Mouse (Mus musculus) mesoderm, embryonic 11.5 days (tissue): ENCODE results near the gene Depdc1b.

Source experiments
- DNase-seq: peaks from one replicate; pipeline ENCODE4 v3.0.0-alpha.2; 2012; ENCODE audit warnings: low read depth, low spot score

Gene Depdc1b

DNA sequence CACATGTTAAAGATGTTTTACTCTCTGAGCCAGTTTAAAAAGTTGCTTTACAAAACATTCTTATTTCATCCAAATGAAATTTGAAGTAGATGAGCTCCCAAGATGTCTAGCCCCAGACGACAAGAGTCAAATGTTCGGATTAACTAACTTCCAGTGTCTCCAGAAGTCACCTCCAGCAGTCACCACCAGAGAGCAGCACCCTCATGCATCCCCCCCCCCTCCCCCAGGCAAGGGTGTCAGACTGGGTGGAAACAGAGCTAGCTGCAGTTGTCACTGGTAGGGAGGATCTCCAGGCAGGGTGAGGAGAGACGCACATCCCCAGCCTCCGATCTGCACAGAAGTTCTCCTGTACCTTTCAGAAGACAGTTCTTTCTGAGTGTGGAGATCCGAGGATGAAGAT is 37.6 kb downstream of the Depdc1b start:
- no peak for DNase-seq

DNA sequence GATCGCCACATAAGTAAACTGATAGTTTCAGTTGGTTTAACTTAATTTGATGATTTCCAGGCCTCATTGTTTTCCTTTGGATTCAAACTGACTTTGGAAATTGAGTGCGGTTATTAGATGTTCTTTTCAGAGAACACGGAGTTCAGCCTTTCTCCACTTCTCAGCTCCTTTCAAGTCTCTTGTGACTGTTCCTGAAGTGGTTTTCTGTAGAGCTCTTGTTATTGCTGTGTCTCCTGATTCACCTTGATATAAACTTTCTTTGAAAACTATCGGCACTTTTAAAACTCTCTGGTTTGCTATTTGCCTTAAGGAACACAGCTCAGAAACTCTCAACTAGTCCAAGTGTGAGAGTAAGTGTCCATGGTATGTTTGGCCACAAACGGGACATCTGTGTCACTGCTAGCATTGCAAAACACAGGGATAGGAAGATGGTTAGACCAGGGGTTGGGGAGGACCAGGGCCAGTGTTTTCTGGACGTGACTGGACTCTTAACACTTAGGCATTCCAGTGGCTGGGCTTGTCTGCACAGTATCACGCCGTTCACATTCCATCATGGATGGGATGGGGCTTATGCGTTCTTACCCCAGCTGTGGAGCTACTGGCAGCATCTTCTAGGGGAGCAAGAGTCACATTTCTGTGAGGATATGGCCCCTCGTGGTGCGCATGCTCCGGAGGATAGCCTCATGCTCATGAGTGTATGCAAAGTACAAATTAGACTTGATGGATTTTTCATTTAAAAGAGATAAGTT is 38.8 kb downstream of the Depdc1b start:
- DNase-seq = no peak

DNA sequence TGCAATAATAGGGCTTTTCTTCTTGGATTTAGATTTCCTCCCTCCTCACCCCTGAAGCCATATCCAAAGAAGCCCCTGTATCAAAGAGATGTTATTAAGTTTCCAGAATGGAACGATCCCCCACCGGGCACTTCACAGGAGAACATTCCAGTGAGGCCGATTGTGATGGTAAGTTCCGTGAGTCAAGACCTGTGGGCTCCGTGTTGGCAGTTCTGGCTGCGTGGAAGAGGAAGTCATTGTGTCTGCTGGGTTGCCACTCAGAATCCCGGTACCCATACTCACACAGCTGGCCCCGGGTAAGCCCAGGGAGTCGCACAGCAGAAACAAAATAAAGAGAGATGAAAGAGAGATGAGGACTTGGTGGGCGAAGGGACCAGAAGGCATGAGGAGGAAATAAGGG is 41.2 kb downstream of the Depdc1b start:
- peak; percentile 25 for DNase-seq

DNA sequence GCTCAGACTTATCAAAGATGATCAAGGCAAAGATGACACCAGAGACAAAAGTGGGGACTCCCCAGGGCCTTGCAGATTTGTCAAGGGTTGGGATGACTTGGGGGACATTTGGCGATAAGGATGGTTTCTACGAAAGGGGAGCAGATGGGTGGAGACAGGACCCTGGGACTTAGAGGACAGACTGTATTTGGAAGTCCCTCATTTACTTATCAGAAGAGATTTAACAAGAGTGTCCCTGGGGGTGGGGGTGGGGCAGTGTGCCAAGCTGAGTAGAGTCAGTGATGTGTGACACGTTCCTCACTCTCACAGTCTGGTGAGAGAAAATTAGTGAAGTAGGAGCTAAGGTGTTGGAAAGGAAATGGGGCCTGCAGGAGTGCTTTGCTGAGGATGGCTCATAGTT is 42.1 kb downstream of the Depdc1b start:
- no peak for DNase-seq

DNA sequence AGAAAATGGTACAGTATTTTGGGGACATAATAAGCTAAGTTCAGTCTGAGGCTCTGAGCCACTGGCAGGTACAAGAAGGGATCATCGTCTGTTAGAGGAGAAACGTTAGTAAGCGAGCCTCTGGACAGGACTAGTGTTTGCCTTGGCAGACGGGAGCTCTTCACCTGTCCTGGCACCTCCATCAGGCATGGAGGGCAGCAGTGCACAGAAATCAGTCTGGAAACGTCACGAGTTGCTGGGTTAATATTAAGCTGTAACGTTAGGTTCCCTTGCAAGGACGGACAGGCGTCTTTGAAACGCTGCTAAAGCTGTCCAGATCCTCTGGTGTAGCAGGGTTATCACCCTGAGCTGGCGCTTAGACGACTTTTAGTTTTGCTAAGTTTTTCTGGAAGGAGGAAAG is 51.4 kb downstream of the Depdc1b start:
- DNase-seq = no peak

DNA sequence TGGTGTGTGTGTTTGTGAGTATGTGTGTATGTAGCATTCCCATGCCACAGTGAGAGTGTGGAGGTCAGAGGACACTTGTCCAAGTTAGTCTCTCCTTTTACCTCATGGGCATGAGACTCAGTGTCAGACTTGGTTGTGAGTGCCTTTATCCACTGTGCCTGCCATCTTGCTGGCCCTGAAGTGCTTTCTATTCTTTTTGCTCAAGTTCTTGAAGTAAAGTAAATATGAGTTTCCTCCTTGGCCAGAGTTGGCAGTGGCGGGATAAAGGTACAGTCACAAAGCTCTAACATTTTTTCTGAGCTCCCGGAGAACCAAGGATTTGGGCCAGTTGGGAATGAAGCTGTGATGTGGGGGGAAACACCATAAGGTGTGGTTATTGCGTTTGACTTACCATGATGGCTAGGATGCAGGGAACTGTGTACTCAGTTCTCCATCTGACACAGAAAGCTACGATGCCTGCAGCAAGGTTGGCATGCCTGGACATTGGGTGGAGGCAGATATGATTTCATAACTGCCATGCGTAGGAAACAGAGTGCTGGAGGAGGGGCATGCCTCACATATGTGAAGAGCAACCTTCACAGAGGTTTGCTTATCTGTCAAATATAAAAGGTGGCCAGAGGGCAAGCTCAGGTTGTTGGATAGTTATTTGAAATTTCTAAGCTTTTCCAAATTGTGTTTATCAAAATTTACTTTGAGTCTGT is 54.3 kb downstream of the Depdc1b start:
- no peak for DNase-seq

DNA sequence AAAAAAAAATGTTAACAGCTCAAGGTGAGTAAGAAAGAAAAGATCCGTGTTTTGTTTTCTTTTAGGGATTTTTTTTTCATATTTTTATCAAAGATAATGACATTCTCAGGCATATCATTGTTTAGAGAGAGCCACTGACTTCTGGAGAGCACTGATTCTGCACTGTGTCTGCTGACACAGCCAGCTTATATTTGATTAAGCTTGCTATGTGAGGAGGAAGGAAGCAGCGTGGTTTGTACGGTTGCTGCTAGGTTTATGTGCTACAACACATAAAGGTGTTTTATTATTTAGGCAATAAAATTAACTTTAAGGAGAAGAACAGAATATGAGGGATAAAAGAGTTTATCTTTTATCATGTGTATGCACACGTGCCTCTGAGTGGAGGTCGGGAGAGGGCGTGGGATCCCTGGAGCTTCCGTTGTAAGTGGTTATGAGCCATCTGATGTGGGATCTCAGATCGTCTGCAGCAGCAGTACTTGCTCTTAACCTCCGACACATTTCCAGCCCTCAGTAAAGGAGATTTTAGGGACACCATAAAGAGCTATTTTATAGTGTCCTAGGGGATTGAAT is 55.3 kb downstream of the Depdc1b start:
- no peak for DNase-seq

DNA sequence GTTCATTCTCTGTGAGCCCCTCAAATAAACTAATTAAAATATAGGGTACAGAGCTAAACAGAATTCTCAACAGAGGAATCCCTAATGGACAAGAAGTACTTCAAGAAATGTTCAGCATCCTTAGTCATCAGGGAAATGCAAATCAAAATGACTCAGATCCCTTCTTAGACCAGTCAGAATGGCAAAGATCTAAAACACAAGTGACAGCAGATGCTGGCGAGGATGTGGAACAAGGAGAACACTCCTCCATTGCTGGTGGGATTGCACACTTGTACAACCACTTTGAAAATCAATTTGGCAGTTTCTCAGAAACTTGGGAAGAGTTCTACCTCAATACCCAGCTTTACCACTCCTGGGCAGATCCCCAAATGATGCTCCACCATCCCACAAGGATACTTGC is 57.1 kb downstream of the Depdc1b start:
- DNase-seq = no peak

DNA sequence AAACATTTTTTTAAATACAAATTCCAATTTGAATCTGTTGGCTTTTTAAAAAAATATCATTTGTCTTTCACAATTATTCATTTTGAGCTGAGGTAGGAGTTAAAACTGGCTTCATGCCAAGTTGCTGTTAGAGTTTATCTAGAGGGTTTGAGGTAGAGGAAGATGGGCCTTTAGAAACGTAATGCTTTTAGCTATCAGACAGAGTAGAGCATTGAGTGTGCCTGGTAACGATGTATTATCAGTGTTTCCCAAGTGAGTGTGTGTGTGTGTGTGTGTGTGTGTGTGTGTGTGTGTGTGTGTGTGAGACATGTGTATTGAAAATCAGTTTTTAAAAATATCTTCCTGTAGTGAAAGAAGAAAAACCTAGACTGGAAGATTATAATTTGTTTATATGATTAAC is 60.5 kb downstream of the Depdc1b start:
- no peak for DNase-seq

DNA sequence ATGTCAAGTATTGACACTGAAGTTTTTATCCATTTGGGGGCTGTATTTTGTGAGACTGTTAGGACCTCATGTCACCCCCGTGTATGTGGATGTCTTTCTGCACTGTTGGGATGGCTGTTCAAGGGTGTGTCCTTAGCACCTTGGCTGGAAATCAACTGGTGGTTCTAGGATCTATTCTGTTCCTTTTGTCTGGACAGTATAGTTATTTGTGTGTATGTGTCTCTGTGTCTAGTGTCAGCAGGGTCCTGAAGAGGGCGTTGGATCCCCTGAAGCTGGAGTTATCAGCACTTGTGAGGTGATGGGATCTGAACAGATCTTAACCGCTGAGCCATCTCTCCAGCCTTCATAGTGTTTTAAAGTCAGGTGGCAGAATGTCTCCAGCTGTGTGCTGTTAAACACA is 65.0 kb downstream of the Depdc1b start:
- DNase-seq = no peak

DNA sequence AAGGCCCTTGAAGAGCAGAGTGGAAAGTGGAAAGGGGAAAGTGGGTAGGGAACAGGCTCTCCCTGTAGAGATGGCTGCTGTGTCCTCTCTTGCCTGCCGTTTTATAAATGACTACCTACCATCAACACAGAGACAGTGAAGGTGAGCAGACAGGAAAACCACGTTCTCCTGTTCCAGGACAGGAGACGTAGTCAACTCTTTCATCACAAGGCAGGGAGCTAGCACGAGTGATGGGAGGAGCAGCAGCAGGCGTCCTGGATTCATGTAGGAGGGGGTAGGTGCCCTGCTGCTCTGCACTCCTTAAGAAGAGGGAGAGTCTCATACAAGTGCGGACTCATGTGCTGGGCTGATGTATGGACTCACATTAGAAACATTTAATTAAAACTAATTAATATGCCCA is 66.9 kb downstream of the Depdc1b start:
- no peak for DNase-seq

DNA sequence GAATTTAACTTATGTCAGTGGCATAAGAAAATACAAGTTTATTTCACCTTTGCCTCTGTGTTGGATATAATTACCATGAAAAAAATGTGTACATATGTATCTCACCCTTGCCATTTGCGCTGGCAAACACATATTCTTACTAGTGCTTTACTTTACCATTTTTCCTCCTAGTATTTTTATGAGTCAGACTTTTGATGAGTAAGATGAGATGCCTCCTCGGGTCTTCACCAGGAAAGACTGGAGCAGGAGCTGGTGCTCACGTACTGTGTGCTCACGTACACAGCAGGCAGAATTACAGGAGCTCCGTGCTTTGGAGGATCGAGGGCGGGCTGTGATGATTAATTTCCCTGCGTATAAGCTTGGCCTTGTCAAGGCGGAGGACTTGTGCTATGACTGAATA is 69.9 kb downstream of the Depdc1b start:
- no peak for DNase-seq

DNA sequence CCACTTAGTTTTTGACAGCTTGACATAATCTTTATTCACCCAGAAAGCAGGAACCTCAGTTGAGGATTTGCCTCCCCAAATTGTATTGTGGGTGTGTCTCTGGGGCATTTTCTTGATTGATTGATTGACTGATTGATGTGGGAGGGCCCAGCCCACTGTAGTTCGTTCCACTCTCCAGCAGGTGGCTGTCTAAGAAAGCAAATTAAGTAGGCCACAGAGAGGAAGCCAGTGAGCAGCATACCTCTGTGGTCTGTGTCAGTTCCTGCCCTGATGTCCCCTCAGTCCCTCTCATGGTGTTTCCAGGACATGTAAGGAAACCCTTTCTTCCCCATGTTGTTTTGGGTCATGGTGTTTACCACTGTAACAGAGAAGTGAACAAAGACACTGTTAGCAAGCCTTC is 74.4 kb downstream of the Depdc1b start:
- peak; percentile 32 for DNase-seq

DNA sequence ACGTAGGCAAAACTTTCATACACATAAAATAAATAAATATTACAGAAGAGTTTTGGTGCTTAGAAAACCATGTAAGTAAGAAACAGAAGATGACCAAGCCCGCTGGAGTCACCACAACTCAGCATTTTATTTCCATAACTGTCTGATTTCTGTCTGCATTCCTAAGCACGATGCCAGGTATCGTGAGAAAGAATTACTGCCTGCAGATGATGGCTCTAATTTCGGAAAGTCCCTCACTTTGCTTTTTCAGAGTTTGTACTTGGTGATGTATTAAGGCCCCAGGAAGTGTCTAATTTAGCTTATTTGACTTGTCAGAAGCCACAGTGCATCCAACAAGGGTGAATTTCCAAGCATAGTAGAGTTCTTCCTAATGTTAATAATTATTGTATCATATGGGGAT is 87.1 kb downstream of the Depdc1b start:
- DNase-seq = no peak

DNA sequence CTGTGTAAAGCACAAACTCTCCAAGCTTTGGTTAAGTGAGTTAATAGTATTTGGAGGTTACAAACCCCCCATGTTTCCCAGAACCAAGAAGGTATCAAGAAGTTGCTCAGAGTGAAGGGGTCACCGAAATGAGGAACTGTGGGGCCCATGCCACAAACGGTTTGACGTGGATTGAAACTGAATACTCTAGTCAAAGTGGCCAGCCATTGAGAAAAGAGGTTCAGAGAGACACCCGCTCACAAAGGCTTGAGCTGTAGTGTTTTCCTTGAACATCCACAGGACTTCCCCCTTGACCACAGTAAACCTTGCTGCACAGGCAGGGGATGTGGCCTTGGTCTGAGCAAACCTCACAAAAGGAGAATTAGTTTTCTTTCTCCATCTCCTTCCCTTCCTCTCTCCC is 88.2 kb downstream of the Depdc1b start:
- no peak for DNase-seq

DNA sequence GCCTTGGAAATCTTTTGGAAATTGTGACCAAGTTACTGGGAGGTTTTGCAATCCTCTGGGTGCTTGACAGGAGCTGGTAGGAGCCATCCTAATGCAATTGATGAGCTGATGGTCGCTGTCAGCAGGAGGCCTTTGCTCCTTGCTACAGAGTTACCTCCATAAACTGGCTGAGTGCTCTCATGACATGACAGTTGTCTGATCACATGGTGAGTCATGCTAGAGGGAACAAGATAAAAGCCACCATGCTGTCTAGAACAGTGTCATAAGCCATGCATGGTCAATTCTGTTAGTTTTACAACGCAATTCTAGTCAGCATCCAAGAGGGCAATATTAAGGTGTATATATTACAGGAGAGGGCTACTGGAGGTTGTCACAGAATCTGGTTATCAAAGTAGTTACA is 99.3 kb downstream of the Depdc1b start:
- no peak for DNase-seq

DNA sequence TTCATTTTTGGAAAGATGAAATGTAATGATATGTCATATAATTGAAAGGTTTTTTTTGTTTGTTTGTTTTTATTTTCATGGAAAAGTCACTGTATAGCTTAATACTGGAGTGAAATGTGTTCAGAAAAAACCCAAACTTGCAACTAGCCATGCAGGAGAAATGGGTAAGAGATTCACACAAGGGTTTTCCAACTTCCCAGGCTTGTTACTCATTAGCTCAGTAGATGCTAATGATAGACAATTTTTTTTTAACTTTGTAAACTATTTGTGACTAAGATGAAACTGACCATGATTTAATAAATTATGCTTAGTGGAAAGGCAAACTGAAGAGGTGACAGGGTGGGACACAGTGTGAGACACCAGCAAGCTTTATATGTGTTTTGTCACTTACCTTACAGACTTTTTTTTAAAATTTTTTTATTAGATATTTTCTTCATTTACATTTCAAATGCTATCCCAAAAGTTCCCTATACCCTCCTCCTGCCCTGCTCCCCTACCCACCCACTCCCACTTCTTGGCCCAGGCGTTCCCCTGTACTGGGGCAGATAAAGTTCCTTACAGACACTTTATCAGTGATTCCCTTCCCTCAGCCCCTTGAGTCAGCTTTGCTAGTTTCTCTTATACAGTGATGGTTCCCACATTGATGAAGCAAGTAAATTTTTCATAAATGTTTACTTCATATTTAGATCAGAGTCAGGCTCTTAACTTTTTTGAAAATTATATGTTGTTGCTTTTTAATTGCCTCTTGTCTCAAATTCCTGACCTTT is 102.8 kb downstream of the Depdc1b start:
- DNase-seq = no peak

DNA sequence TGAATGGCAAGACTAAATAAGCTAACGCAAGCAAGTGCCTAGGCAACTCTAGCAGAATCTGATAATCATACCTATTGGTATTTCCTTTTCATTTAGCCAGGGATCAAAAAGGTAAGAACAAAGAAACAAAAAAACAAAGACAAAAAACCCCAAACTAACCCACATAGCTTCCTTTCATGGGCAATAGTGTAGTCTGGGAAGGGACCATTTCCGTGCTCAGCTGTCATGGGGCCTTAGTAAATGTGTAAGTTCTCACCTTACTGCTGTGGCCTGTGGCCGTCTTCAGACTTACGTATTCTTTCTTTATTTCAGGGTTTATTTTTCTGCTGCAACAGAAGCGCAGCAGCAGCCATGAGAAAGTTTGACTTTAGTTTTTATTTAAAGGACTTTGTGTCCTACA is 110.2 kb downstream of the Depdc1b start:
- DNase-seq = no peak

DNA sequence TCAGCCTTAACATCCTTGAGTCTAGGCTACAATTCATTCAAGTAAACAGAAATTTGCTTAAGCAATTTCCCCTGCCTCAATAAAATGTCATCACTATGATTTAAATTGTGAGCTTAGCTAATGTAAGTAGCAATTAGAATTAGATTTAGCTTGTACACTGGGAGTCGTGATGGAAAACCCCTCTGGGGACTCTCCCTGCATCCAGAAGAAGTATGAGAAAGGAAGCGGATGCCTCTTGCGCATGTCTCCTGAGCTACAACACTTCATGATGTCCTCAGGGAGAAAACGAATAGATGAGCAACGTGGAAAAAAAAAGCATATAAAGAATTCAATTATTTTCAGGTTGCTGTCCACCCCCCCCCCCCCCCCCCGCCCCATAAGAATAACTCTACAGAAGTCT is 112.7 kb downstream of the Depdc1b start:
- no peak for DNase-seq

DNA sequence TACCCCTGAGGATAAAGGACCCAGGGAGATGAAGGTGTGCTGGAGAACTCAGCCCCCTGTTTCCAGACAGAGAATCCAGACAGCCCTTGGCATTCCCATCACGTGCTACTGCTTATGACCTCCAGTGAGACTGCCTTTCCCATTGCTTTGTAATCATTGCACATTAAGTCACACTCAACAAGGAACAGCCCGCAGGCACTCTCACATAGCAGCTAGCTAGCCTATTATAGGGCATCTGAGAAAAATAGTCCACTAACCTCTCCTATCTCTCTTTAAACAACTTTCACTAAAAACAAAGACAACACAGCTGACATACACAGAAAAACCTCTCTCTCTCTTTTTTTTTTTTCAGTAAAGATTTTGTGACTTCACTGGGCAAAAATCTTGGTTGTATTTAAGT is 113.5 kb downstream of the Depdc1b start:
- DNase-seq = no peak

DNA sequence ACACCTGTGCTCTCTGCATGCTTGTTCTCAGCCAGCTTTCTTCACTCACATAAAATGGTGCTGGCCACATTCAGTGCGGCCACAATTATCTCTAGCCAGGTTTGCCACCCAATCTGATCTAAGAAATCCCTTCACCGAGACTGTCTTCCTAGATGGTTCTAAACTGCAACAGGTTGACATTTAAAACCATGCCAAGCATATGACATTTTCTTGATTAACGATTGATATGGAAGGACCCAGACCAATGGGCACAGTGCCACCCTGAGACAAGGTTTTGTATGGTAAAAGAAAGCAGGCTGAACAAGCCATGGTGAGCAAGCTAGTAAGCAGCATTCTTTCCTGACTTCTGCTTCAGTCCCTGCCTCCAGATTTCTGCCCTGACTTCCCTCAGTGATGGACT is 115.6 kb downstream of the Depdc1b start:
- no peak for DNase-seq

DNA sequence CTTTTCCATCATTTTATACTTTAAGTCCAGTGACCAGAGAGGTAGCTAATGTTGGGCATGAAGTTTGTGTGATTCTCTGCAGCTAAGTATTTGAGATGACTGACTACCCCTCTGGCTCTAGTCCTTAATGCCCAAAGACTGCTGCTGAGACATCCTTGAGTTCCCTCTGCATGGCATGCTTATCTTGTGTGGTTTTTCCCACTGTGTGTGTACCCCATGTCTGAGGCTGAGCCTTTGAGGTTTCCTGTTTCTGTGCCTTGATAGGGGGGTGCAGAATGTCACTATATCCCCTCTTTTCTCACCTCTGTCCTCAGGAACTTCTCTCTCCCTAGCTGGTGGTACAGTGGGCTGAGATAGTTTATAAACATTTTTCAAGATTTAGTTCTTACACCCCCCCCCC is 119.6 kb downstream of the Depdc1b start:
- DNase-seq = no peak
